Mouse (Mus musculus) heart, embryonic 13.5 days (tissue): Measurements from ENCODE around the gene Nme3. TPM values are rescaled to one million over a fixed set of nuclear protein-coding genes. Genes with fewer than 3 reads are reported as not detected.

Source experiments
- ATAC-seq: fragments of 200-750 bp; cut with Nextera tagmentation; 2 replicates; pipeline ENCODE4 v1.8.0; 2017; ENCODE audit warnings: moderate TSS enrichment; ENCODE audit not compliant: insufficient number of reproducible peaks, low FRiP score, low TSS enrichment; ENCODE audit errors: extremely low read depth
- H3K27ac ChIP-seq: fragments of 300-500 bp; sonication (generic); replicated peaks from 2 replicates; pipeline ENCODE4 v1.5.1; 2015; ENCODE audit warnings: moderate library complexity, mild to moderate bottlenecking, inconsistent platforms
- H3K27me3 ChIP-seq: fragments of 300-500 bp; sonication (generic); replicated peaks from 2 replicates; pipeline ENCODE4 v1.6.1; 2015; ENCODE audit warnings: mild to moderate bottlenecking, inconsistent platforms
- H3K36me3 ChIP-seq: fragments of 300-500 bp; sonication (generic); 2 replicates; pipeline ENCODE4 v1.6.1; 2015; ENCODE audit warnings: mild to moderate bottlenecking, inconsistent platforms
- H3K4me1 ChIP-seq: fragments of 300-500 bp; sonication (generic); 2 replicates; pipeline ENCODE4 v1.6.1; 2015; ENCODE audit warnings: inconsistent platforms
- H3K4me2 ChIP-seq: fragments of 300-500 bp; sonication (generic); 2 replicates; pipeline ENCODE4 v1.6.1; 2015; ENCODE audit warnings: inconsistent platforms, mild to moderate bottlenecking, moderate library complexity
- H3K4me3 ChIP-seq: fragments of 300-500 bp; sonication (generic); 2 replicates; pipeline ENCODE4 v1.5.1; 2015; ENCODE audit warnings: moderate library complexity, mild to moderate bottlenecking, inconsistent platforms
- H3K9ac ChIP-seq: fragments of 300-500 bp; sonication (generic); 2 replicates; pipeline ENCODE4 v1.6.1; 2015; ENCODE audit warnings: inconsistent platforms, mild to moderate bottlenecking, moderate library complexity
- H3K9me3 ChIP-seq: fragments of 300-500 bp; sonication (generic); 2 replicates; pipeline ENCODE4 v1.6.1; 2016; ENCODE audit warnings: inconsistent platforms
- WGBS: fragments of 180-500 bp; shearing (Covaris S2); methylation state at CpG from one replicate; pipeline ENCODE4 v1.1.7; 2015; ENCODE audit warnings: mixed read lengths; 5-methylcytosine and 5-hydroxymethylcytosine counted together
- polyA plus RNA-seq: library from polyadenylated mRNA; unstranded; fragments of >200 nt; fragmentation: Nextera tagmentation; extraction: Ambion mirVana; gene quantifications from 2 replicates; pipeline ENCODE4 v1.2.1, GENCODE M21; 2015

Gene Nme3
- polyA plus RNA-seq, 1 experiment from 2014 or later, result 32.0 TPM

DNA sequence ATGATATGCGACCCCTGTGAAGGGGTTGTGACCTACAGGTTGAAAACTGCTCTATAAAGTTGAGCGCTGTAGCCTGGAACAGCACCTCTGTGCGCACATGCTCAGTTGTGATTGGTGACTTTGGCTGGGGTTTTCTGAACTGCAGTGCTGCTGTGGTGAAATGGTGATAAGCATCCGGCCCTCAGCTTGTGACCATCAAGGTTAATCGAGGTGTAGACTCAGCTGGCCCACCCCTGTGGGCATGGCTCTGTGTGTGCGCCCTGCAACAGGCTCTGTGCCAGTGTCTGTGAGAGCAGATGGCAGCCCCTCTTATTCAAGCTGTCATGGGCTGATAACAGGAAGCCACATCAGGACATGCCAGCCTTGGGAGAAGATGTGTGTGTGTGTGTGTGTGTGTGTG, 37.3 kb upstream of the Nme3 start:
- no peak overlapping the region for H3K4me2 ChIP-seq
- no peak overlapping the region for H3K9ac ChIP-seq
- no peaks in the 10 kb centered on the region for H3K27me3 ChIP-seq
- no peak for ATAC-seq
- peaks cover 58% of the 10 kb centered on the region for H3K36me3 ChIP-seq
- H3K4me3 ChIP-seq, result no peak overlapping the region
- H3K4me1 ChIP-seq, result no peaks in the 10 kb centered on the region
- 78% methylated on average over 6 of the region's 6 CpGs for WGBS
- no peak overlapping the region for H3K27ac ChIP-seq
- no peaks in the 10 kb centered on the region for H3K9me3 ChIP-seq

DNA sequence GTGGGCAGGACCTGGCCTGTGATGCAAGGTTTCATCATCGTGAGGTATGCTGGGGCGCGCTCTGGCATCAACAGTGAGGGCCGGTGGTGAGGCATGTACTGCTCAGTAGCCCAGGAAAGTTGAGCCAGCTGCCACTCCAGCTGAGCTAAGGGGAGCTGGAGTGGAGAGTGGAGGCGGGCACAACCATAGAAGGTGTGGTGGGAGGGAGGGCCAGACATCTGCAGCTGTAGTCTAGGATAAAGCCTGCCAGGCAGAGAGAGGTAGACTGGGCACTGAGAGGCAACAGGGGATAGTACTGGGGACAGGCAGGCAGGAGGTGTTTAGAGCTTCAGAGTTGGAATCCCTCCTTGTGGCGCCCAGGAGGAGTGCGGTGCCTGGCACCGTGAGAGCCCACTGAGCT, 36.2 kb upstream of the Nme3 start:
- Histone ChIP-seq H3K36me3 (peaks cover 52% of the 10 kb centered on the region), H3K4me2 (no peak overlapping the region), H3K4me3 (no peak overlapping the region), H3K4me1 (no peaks in the 10 kb centered on the region), H3K9me3 (no peaks in the 10 kb centered on the region), H3K27me3 (no peaks in the 10 kb centered on the region), H3K27ac (no peak overlapping the region), H3K9ac (no peak overlapping the region)
- WGBS, result 88% methylated on average over 8 of the region's 8 CpGs
- no peak for ATAC-seq

GRCm38 (mm10) chr17:24861785-24862184, 34.5 kb upstream of the Nme3 start:
- H3K9me3 ChIP-seq, result no peaks in the 10 kb centered on the region
- H3K36me3 ChIP-seq, result peaks cover 60% of the 10 kb centered on the region
- H3K4me2 ChIP-seq, result no peak overlapping the region
- no peaks in the 10 kb centered on the region for H3K27me3 ChIP-seq
- H3K27ac ChIP-seq, result no peak overlapping the region
- H3K9ac ChIP-seq, result no peak overlapping the region
- H3K4me1 ChIP-seq, result no peaks in the 10 kb centered on the region
- WGBS, result 87% methylated on average over 3 of the region's 3 CpGs
- H3K4me3 ChIP-seq, result no peak overlapping the region
- no peak for ATAC-seq

GRCm38 (mm10) chr17:24865776-24866175, 30.5 kb upstream of the Nme3 start, which contains the start of gene Igfals:
Gene Igfals (plus strand): TSS chr17:24865997.
- no peak within 1 kb of the TSS for H3K4me2 ChIP-seq
- no peaks in the 10 kb centered on the region for H3K27me3 ChIP-seq
- no peaks in the 10 kb centered on the region for H3K4me1 ChIP-seq
- H3K9me3 ChIP-seq, result no peaks in the 10 kb centered on the region
- no peak for ATAC-seq
- H3K9ac ChIP-seq, result no peak within 1 kb of the TSS
- H3K27ac ChIP-seq, result no peak within 1 kb of the TSS
- WGBS, result 82% methylated on average over 8 of the region's 8 CpGs
- H3K4me3 ChIP-seq, result no peak within 1 kb of the TSS
- peaks cover 41% of the 10 kb centered on the region for H3K36me3 ChIP-seq

DNA sequence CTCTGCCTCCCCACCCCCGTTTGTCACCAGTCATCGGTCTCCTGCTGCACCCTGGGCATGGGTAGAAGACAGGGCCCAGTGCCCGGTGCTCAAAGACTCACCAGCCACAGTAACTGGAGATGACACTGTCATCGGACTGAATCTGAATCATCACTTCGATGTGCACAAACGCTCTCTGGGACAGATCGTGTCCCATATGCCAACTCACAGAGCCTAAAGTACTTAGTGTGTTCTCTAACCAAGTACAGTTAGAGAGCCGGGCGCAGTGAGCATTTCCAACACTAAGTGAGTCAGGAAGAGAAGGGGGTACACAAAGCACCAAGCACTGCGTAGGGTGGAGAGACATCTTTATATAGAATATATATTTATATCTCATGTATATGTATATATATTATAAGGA, 28.4 kb upstream of the Nme3 start:
- H3K4me3 ChIP-seq, result no peak overlapping the region
- WGBS, result 89% methylated on average over 10 of the region's 10 CpGs
- peaks cover 19% of the 10 kb centered on the region for H3K36me3 ChIP-seq
- no peak for ATAC-seq
- H3K4me2 ChIP-seq, result no peak overlapping the region
- no peak overlapping the region for H3K27ac ChIP-seq
- H3K9ac ChIP-seq, result no peak overlapping the region
- no peaks in the 10 kb centered on the region for H3K9me3 ChIP-seq
- no peaks in the 10 kb centered on the region for H3K27me3 ChIP-seq
- H3K4me1 ChIP-seq, result no peaks in the 10 kb centered on the region

DNA sequence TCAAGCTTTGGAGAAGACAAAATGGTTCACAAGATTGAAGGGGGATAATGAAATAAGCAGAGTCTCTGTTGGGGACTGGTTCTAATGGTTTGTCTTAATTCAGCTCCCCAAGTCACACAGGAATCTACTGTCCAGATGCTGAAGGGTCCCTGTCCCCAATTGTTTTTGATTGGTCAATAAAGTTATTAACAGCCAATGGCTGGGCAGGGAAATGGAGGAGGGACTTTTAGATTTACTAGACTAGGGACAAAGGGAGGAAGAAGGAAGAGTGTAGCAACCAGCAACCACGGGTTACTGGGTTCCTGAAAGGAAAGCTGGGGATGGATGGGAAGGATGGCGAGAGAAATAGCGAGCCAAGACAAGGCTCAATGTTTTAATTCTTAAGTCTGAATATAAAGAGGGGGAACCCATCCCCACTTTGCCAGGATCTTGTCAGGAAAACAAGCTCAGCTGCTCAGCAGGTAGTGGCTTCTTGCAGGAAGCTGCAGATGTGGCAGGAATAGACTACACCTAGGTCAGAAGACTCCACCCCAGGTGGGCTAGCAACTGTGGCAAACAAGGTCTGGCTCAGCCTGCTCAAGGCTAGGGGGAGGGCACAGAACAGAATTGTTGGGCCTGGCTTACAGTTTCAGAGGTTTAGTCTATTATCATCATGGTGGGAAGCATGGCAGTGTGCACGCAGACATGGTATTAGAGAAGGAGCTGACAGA, 22.4 kb upstream of the Nme3 start:
- Histone ChIP-seq H3K4me1 (no peaks in the 10 kb centered on the region), H3K9ac (no peak overlapping the region), H3K4me3 (no peak overlapping the region), H3K9me3 (no peaks in the 10 kb centered on the region), H3K27me3 (no peaks in the 10 kb centered on the region), H3K27ac (no peak overlapping the region), H3K36me3 (no peaks in the 10 kb centered on the region), H3K4me2 (no peak overlapping the region)
- no peak for ATAC-seq
- 27% methylated on average over 4 of the region's 4 CpGs for WGBS

DNA sequence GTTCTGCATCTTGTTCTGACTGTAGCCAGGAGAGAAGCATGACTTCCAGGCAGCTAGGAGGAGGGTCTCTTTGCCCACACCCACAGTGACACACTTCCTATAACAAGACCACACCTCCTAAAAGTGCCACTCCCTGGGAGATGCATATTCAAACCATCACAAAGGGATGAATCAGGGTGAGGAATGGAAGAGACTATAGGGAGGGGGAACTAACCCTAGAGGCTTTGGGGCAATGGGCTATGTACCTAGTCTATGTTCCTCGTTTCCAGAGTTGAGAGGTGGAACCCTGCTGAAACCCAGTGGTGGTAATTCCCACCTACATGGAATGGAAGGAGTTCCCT, 21.9 kb upstream of the Nme3 start:
- H3K4me1 ChIP-seq, result no peaks in the 10 kb centered on the region
- 48% methylated on average over 1 of the region's 1 CpGs for WGBS
- H3K9me3 ChIP-seq, result no peaks in the 10 kb centered on the region
- no peak overlapping the region for H3K27ac ChIP-seq
- H3K4me2 ChIP-seq, result no peak overlapping the region
- no peaks in the 10 kb centered on the region for H3K27me3 ChIP-seq
- ATAC-seq, result no peak
- no peak overlapping the region for H3K4me3 ChIP-seq
- no peak overlapping the region for H3K9ac ChIP-seq
- H3K36me3 ChIP-seq, result no peaks in the 10 kb centered on the region

- H3K9me3 ChIP-seq, result no peaks in the 10 kb centered on the region
- 59% methylated on average over 8 of the region's 8 CpGs for WGBS
- H3K9ac ChIP-seq, result no peak overlapping the region
- no peak overlapping the region for H3K4me3 ChIP-seq
- no peaks in the 10 kb centered on the region for H3K36me3 ChIP-seq
- H3K4me1 ChIP-seq, result no peaks in the 10 kb centered on the region
- no peak overlapping the region for H3K4me2 ChIP-seq
- ATAC-seq, result no peak
- no peak overlapping the region for H3K27ac ChIP-seq
- H3K27me3 ChIP-seq, result no peaks in the 10 kb centered on the region
Measured at GRCm38 (mm10) chr17:24874989-24875388, 21.3 kb upstream of the Nme3 start.

GRCm38 (mm10) chr17:24877336-24878116, 18.8 kb upstream of the Nme3 start:
- 0 out of 2 replicates have a peak, but pooled peaks cover 4% of the 10 kb centered on the region for H3K4me1 ChIP-seq

DNA sequence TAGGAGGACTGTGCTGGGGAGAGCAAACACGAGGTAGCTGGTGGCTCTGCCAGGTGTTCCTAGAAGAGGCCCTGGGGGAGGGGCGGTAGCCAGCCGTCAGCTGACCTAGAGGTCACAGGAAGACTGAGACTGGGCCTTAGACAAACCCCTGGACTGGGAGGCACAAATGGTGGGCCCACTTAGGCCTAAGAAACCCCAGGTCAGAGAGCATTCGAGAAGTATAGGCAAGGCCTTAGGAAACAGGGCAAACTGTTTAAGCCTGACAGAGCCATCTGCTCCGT, 18.2 kb upstream of the Nme3 start:
- ATAC-seq, result no peak

More at GRCm38 (mm10) chr17:24877336-24878116, 18.8 kb upstream of the Nme3 start:
- H3K27me3 ChIP-seq, result no peaks in the 10 kb centered on the region
- no peak overlapping the region for H3K9ac ChIP-seq
- H3K9me3 ChIP-seq, result no peaks in the 10 kb centered on the region
- H3K36me3 ChIP-seq, result peaks cover 4% of the 10 kb centered on the region
- ATAC-seq, result no peak
- no peak overlapping the region for H3K4me2 ChIP-seq
- 57% methylated on average over 10 of the region's 10 CpGs for WGBS
- no peak overlapping the region for H3K4me3 ChIP-seq
- H3K27ac ChIP-seq, result no peak overlapping the region

GRCm38 (mm10) chr17:24878531-24878930, 17.8 kb upstream of the Nme3 start:
- no peak for ATAC-seq
- no peak overlapping the region for H3K9ac ChIP-seq
- WGBS, result 70% methylated on average over 8 of the region's 8 CpGs
- 0 out of 2 replicates have a peak, but pooled peaks cover 4% of the 10 kb centered on the region for H3K4me1 ChIP-seq
- H3K9me3 ChIP-seq, result no peaks in the 10 kb centered on the region
- H3K4me2 ChIP-seq, result no peak overlapping the region
- no peak overlapping the region for H3K4me3 ChIP-seq
- no peak overlapping the region for H3K27ac ChIP-seq
- peaks cover 14% of the 10 kb centered on the region for H3K36me3 ChIP-seq
- H3K27me3 ChIP-seq, result no peaks in the 10 kb centered on the region

More for the DNA sequence above, 18.2 kb upstream of the Nme3 start:
- H3K27ac ChIP-seq, result no peak overlapping the region
- no peak overlapping the region for H3K4me2 ChIP-seq
- H3K4me3 ChIP-seq, result no peak overlapping the region
- 42% methylated on average over 5 of the region's 5 CpGs for WGBS
- no peak overlapping the region for H3K9ac ChIP-seq
- no peaks in the 10 kb centered on the region for H3K9me3 ChIP-seq
- H3K36me3 ChIP-seq, result peaks cover 9% of the 10 kb centered on the region
- H3K4me1 ChIP-seq, result 0 out of 2 replicates have a peak, but pooled peaks cover 4% of the 10 kb centered on the region
- no peaks in the 10 kb centered on the region for H3K27me3 ChIP-seq
